Mouse (Mus musculus) neural tube, embryonic 11.5 days (tissue): ENCODE measurements around the gene AC131692.1. TPM values are rescaled to one million over a fixed set of nuclear protein-coding genes. Genes with fewer than 3 reads are reported as not detected.
A peak's percentile ranks its signal among the peaks of the same experiment; 100 is the strongest.

Experiments used
- ATAC-seq: fragments of 200-750 bp; cut with Nextera tagmentation; 2 replicates; pipeline ENCODE4 v1.8.0; 2017; ENCODE audit warnings: moderate number of reproducible peaks, mild to moderate bottlenecking, moderate TSS enrichment, moderate library complexity; ENCODE audit not compliant: insufficient read depth, low FRiP score, low TSS enrichment
- DNase-seq: peaks from one replicate; pipeline ENCODE4 v3.0.0-alpha.2; 2015; ENCODE audit warnings: low spot score
- H3K27ac ChIP-seq: fragments of 300-500 bp; sonication (generic); 2 replicates; pipeline ENCODE4 v1.5.1; 2014; ENCODE audit warnings: low read depth, mild to moderate bottlenecking, low read length
- H3K27me3 ChIP-seq: fragments of 300-500 bp; sonication (generic); 2 replicates; pipeline ENCODE4 v1.6.1; 2014; ENCODE audit warnings: mild to moderate bottlenecking, low read length, mixed read lengths; ENCODE audit not compliant: control insufficient read depth, insufficient read depth
- H3K36me3 ChIP-seq: fragments of 300-500 bp; sonication (generic); 2 replicates; pipeline ENCODE4 v1.6.1; 2014; ENCODE audit warnings: mild to moderate bottlenecking, low read length, moderate library complexity, mixed read lengths; ENCODE audit not compliant: control insufficient read depth, insufficient read depth
- H3K4me1 ChIP-seq: fragments of 300-500 bp; sonication (generic); 2 replicates; pipeline ENCODE4 v1.6.1; 2014; ENCODE audit warnings: low read length, mixed read lengths; ENCODE audit not compliant: control insufficient read depth, insufficient read depth
- H3K4me2 ChIP-seq: fragments of 300-500 bp; sonication (generic); 2 replicates; pipeline ENCODE4 v1.6.1; 2014; ENCODE audit warnings: low read depth, mild to moderate bottlenecking, moderate library complexity
- H3K4me3 ChIP-seq: fragments of 300-500 bp; sonication (generic); 2 replicates; pipeline ENCODE4 v1.5.1; 2014; ENCODE audit warnings: low read depth, low read length
- H3K9ac ChIP-seq: fragments of 300-500 bp; sonication (generic); 2 replicates; pipeline ENCODE4 v1.6.1; 2014; ENCODE audit warnings: mild to moderate bottlenecking, low read length
- H3K9me3 ChIP-seq: fragments of 300-500 bp; sonication (generic); 2 replicates; pipeline ENCODE4 v1.6.1; 2016; ENCODE audit warnings: low read length; ENCODE audit not compliant: control insufficient read depth
- WGBS: fragments of 180-500 bp; shearing (Covaris S2); extraction: QIAGEN DNeasy Blood & Tissue Kit; methylation state at CpG from one replicate; pipeline ENCODE4 v1.1.7; 2014; 5-methylcytosine and 5-hydroxymethylcytosine counted together
- polyA plus RNA-seq: library from polyadenylated mRNA; unstranded; fragments of >200 nt; fragmentation: Nextera tagmentation; extraction: Ambion mirVana; gene quantifications from 2 replicates; pipeline ENCODE4 v1.2.1, GENCODE M21; 2014

Gene AC131692.1
- polyA plus RNA-seq, 1 experiment from 2014 or later = not detected

GRCm38 (mm10) chr19:6102169-6102853 is 8.1 kb downstream of the AC131692.1 start:
- DNase-seq = no peak
- Histone ChIP-seq H3K36me3 (no peaks in the 10 kb centered on the region), H3K9me3 (no peaks in the 10 kb centered on the region), H3K9ac (no peak overlapping the region), H3K27ac (no peak overlapping the region), H3K4me2 (no peak overlapping the region), H3K27me3 (no peaks in the 10 kb centered on the region), H3K4me3 (no peak overlapping the region), H3K4me1 (no peaks in the 10 kb centered on the region)
- ATAC-seq = no peak
- WGBS = 76% methylated on average over 6 of the region's 6 CpGs

GRCm38 (mm10) chr19:6104476-6104875 is 10.3 kb downstream of the AC131692.1 start:
- Histone ChIP-seq H3K27me3 (no peaks in the 10 kb centered on the region), H3K36me3 (no peaks in the 10 kb centered on the region), H3K9ac (no peak overlapping the region), H3K27ac (no peak overlapping the region), H3K9me3 (no peaks in the 10 kb centered on the region), H3K4me1 (no peaks in the 10 kb centered on the region), H3K4me2 (no peak overlapping the region), H3K4me3 (no peak overlapping the region)
- WGBS = 96% methylated on average over 4 of the region's 4 CpGs
- ATAC-seq = no peak
- no peak for DNase-seq

GRCm38 (mm10) chr19:6105586-6105985 is 11.4 kb downstream of the AC131692.1 start, which contains the start of gene Naaladl1:
TSS of gene Naaladl1 (plus strand) at chr19:6105782.
- 85% methylated on average over 7 of the region's 7 CpGs for WGBS
- DNase-seq = no peak
- Histone ChIP-seq H3K4me1 (no peaks in the 10 kb centered on the region), H3K27ac (no peak within 1 kb of the TSS), H3K4me2 (no peak within 1 kb of the TSS), H3K27me3 (no peaks in the 10 kb centered on the region), H3K9me3 (no peaks in the 10 kb centered on the region), H3K36me3 (no peaks in the 10 kb centered on the region), H3K9ac (peak within 1 kb of the TSS; percentile 22; the same call in 1 of the 2 replicates), H3K4me3 (no peak within 1 kb of the TSS)
- ATAC-seq = no peak

- ATAC-seq (no peak), DNase-seq (no peak)
- no peak overlapping the region for H3K4me3 ChIP-seq
- H3K4me1 ChIP-seq = peaks cover 7% of the 10 kb centered on the region; the same call in 1 of the 2 replicates
- no peak overlapping the region for H3K4me2 ChIP-seq
- no peak overlapping the region for H3K9ac ChIP-seq
- H3K27me3 ChIP-seq = no peaks in the 10 kb centered on the region
- no peaks in the 10 kb centered on the region for H3K9me3 ChIP-seq
- 68% methylated on average over 6 of the region's 6 CpGs for WGBS
- H3K27ac ChIP-seq = no peak overlapping the region
- H3K36me3 ChIP-seq = peaks cover 11% of the 10 kb centered on the region
These were observed 18.9 kb downstream of the AC131692.1 start for GRCm38 (mm10) chr19:6113116-6113515.

GRCm38 (mm10) chr19:6116113-6116850 is 22.1 kb downstream of the AC131692.1 start:
- H3K4me1 ChIP-seq = peaks cover 7% of the 10 kb centered on the region; the same call in 1 of the 2 replicates
- H3K9me3 ChIP-seq = no peaks in the 10 kb centered on the region
- peak overlapping the region; percentile 6; the same call in 1 of the 2 replicates for H3K9ac ChIP-seq
- ATAC-seq (no peak), DNase-seq (no peak)
- H3K27ac ChIP-seq = no peak overlapping the region
- H3K36me3 ChIP-seq = peaks cover 11% of the 10 kb centered on the region
- H3K27me3 ChIP-seq = no peaks in the 10 kb centered on the region
- 0 out of 2 replicates have a peak overlapping the region, but pooled peaks have one; percentile 0 for H3K4me2 ChIP-seq
- WGBS = 93% methylated on average over 15 of the region's 15 CpGs
- H3K4me3 ChIP-seq = no peak overlapping the region

GRCm38 (mm10) chr19:6117346-6117985 is 23.2 kb downstream of the AC131692.1 start:
- H3K9me3 ChIP-seq = no peaks in the 10 kb centered on the region
- DNase-seq (no peak), ATAC-seq (no peak; the same call in 1 of the 2 replicates)

GRCm38 (mm10) chr19:6117986-6118676 is 23.9 kb downstream of the AC131692.1 start, which contains the start of gene Sac3d1:
TSS of gene Sac3d1 (minus strand) at chr19:6118650.
- Histone ChIP-seq H3K36me3 (peaks cover 11% of the 10 kb centered on the region), H3K9ac (peak within 1 kb of the TSS; percentile 87), H3K4me1 (peaks cover 7% of the 10 kb centered on the region; the same call in 1 of the 2 replicates), H3K9me3 (no peaks in the 10 kb centered on the region), H3K27ac (peak within 1 kb of the TSS; percentile 94), H3K4me2 (peak within 1 kb of the TSS; percentile 92), H3K27me3 (no peaks in the 10 kb centered on the region), H3K4me3 (peak within 1 kb of the TSS; percentile 81)
- WGBS = under 1% methylated on average over 77 of the region's 77 CpGs
- DNase-seq (peak; percentile 94), ATAC-seq (peak; percentile 88)

More at GRCm38 (mm10) chr19:6117346-6117985, 23.2 kb downstream of the AC131692.1 start:
- Histone ChIP-seq H3K4me2 (peak overlapping the region; percentile 92), H3K36me3 (peaks cover 11% of the 10 kb centered on the region), H3K27me3 (no peaks in the 10 kb centered on the region), H3K4me1 (peaks cover 7% of the 10 kb centered on the region; the same call in 1 of the 2 replicates), H3K27ac (peak overlapping the region; percentile 94), H3K9ac (peak overlapping the region; percentile 87), H3K4me3 (peak overlapping the region; percentile 81)
- 6% methylated on average over 32 of the region's 32 CpGs for WGBS

- H3K4me1 ChIP-seq = peaks cover 7% of the 10 kb centered on the region; the same call in 1 of the 2 replicates
- H3K36me3 ChIP-seq = peaks cover 11% of the 10 kb centered on the region
- peak overlapping the region; percentile 87 for H3K9ac ChIP-seq
- peak overlapping the region; percentile 94 for H3K27ac ChIP-seq
- 3% methylated on average over 8 of the region's 8 CpGs for WGBS
- H3K4me3 ChIP-seq = peak overlapping the region; percentile 81
- H3K4me2 ChIP-seq = peak overlapping the region; percentile 92
- DNase-seq (peak; percentile 40), ATAC-seq (0 out of 2 replicates have a peak, but pooled peaks have one; percentile 8)
- H3K9me3 ChIP-seq = no peaks in the 10 kb centered on the region
- no peaks in the 10 kb centered on the region for H3K27me3 ChIP-seq
These were observed 24.5 kb downstream of the AC131692.1 start for GRCm38 (mm10) chr19:6118677-6119185.
